ENCODE assay signal across 7 mouse cellular contexts in genomic region chr10:111164304-111165218, GRCm38 (mm10). TPM values are rescaled to one million over a fixed set of nuclear protein-coding genes. Genes with fewer than 3 reads are reported as not detected.
DNase-seq lines count a peak whose midpoint lies in the region; ATAC-seq and TF ChIP-seq lines count a peak whose summit lies in the region.

TSS of gene Osbpl8 (plus strand) at chr10:111164752.

- TF ChIP-seq CTCF in intestine, postnatal 0 days (IDR thresholded peaks at IDR 0.05; ENCODE audit: low read depth), result peak; percentile 13; the same call in 1 of the 2 replicates
- TF ChIP-seq CTCF in small intestine, adult 2 months (IDR thresholded peaks at IDR 0.05; ENCODE audit: extremely low read depth, insufficient read length, insufficient replicate concordance, low read depth, low read length), result no peak

- peak; percentile 100 for DNase-seq in adrenal gland, adult 2 months
- DNase-seq in embryo, embryonic 11.5 days (ENCODE audit: low read depth, low spot score), result peak; percentile 92
- DNase-seq in gastrocnemius, postnatal 4 days (ENCODE audit: low spot score in 2 of 2), result peak; percentile 100
- peak; percentile 99 for DNase-seq in left cerebral cortex, postnatal 4 days

- no peaks in the 10 kb centered on the region for H3K9me3 ChIP-seq in intestine, postnatal 0 days (ENCODE audit: control insufficient read depth)
- H3K9me3 ChIP-seq in midbrain, embryonic 12.5 days, result no peaks in the 10 kb centered on the region

- H3K4me3 ChIP-seq in intestine, postnatal 0 days (ENCODE audit: low read depth, low read length), result peak within 1 kb of the TSS; percentile 84
- H3K4me3 ChIP-seq in midbrain, embryonic 12.5 days, result peak within 1 kb of the TSS; percentile 94
- H3K4me3 ChIP-seq in small intestine, adult 2 months (ENCODE audit: low read depth, low read length), result peak within 1 kb of the TSS; percentile 78

- H3K27ac ChIP-seq in intestine, postnatal 0 days (ENCODE audit: low read depth, low read length), result peak within 1 kb of the TSS; percentile 84
- H3K27ac ChIP-seq in midbrain, embryonic 12.5 days (replicated peaks), result peak within 1 kb of the TSS; percentile 94
- H3K27ac ChIP-seq in small intestine, adult 2 months (ENCODE audit: insufficient read depth, low read depth, low read length), result peak within 1 kb of the TSS; percentile 86

- H3K9ac ChIP-seq in intestine, postnatal 0 days (ENCODE audit: low read depth, low read length), result peak within 1 kb of the TSS; percentile 92
- peak within 1 kb of the TSS; percentile 95 for H3K9ac ChIP-seq in midbrain, embryonic 12.5 days (replicated peaks)

- H3K27me3 ChIP-seq in intestine, postnatal 0 days (replicated peaks; ENCODE audit: control insufficient read depth, insufficient read depth, low read length), result no peaks in the 10 kb centered on the region
- no peaks in the 10 kb centered on the region for H3K27me3 ChIP-seq in midbrain, embryonic 12.5 days
- H3K27me3 ChIP-seq in small intestine, adult 2 months (ENCODE audit: control insufficient read depth, insufficient read depth, low read length), result no peaks in the 10 kb centered on the region

- peak; percentile 98 for ATAC-seq in intestine, postnatal 0 days
- ATAC-seq in midbrain, embryonic 12.5 days (ENCODE audit: low FRiP score, low read depth), result peak; percentile 96

- peak within 1 kb of the TSS; percentile 91 for H3K4me2 ChIP-seq in intestine, postnatal 0 days (replicated peaks; ENCODE audit: low read depth)
- peak within 1 kb of the TSS; percentile 68 for H3K4me2 ChIP-seq in midbrain, embryonic 12.5 days (replicated peaks)

- peak; percentile 82 for TF ChIP-seq POLR2A in small intestine, adult 2 months (IDR thresholded peaks at IDR 0.05; ENCODE audit: low read depth, low read length)

- no peaks in the 10 kb centered on the region for H3K36me3 ChIP-seq in intestine, postnatal 0 days (ENCODE audit: control insufficient read depth, insufficient read depth)
- H3K36me3 ChIP-seq in midbrain, embryonic 12.5 days, result no peaks in the 10 kb centered on the region
- H3K36me3 ChIP-seq in small intestine, adult 2 months (ENCODE audit: control insufficient read depth, insufficient read depth, low read length), result no peaks in the 10 kb centered on the region

- no peaks in the 10 kb centered on the region for H3K4me1 ChIP-seq in intestine, postnatal 0 days (replicated peaks; ENCODE audit: control insufficient read depth, insufficient read depth, low read length)
- H3K4me1 ChIP-seq in midbrain, embryonic 12.5 days, result peaks cover 15% of the 10 kb centered on the region
- peaks cover 2% of the 10 kb centered on the region; the same call in 1 of the 2 replicates for H3K4me1 ChIP-seq in small intestine, adult 2 months (ENCODE audit: control insufficient read depth, insufficient read depth, insufficient read length, low read length)

- 1% methylated on average over 62 of the region's 84 CpGs for WGBS in intestine, postnatal 0 days
- under 1% methylated on average over 84 of the region's 84 CpGs for WGBS in midbrain, embryonic 12.5 days
- WGBS in small intestine, adult 2 months, result under 1% methylated on average over 80 of the region's 84 CpGs

- intact Hi-C loops in left cerebral cortex, postnatal 4 days (cut with DNase I), result no loop called here

RNA-seq across cellular contexts. Expression of gene Osbpl8, which starts in this region (rescaled TPM):
- 10 to 100 TPM; 24.8 to 24.9 TPM for total RNA-seq in adrenal gland, adult 2 months (2021)
- polyA plus RNA-seq in adrenal gland, adult 2 months (2012; rRNA removed), result 1.2 and 1.6 TPM in 2 replicates
- 10 to 100 TPM; 22.5 to 24.8 TPM for total RNA-seq in gastrocnemius, postnatal 4 days (2021)
- 2.8 and 3.3 TPM in 2 replicates for polyA plus RNA-seq in intestine, postnatal 0 days (2015; fragmentation: Nextera tagmentation; extraction: Ambion mirVana)
- total RNA-seq in left cerebral cortex, postnatal 4 days (2021), result 10 to 100 TPM; 72.4 to 74.7 TPM
- 21.3 and 25.5 TPM in 2 replicates for polyA plus RNA-seq in midbrain, embryonic 12.5 days (2016; fragmentation: Nextera tagmentation; extraction: Ambion mirVana)
- 0.67 and 1.1 TPM in 2 replicates for polyA plus RNA-seq in small intestine, adult 2 months (2012; rRNA removed)

Comparison
In these comparisons a context has a peak if more than half of its experiments do, and no peak if none do; other contexts are left out.
1. Peak in every context shown above with its lines: DNase-seq, ATAC-seq, H3K4me3 ChIP-seq and H3K27ac ChIP-seq.